ENCODE assay signal across 9 mouse cellular contexts in genomic region chr1:171412446-171412845, GRCm38 (mm10). TPM values are rescaled to one million over a fixed set of nuclear protein-coding genes. Genes with fewer than 3 reads are reported as not detected.
DNase-seq lines count a peak whose midpoint lies in the region; ATAC-seq lines count a peak whose summit lies in the region.
"Had no signal": no experiment of that assay in that cellular context is flagged by ENCODE, and none has a peak within 500 bp of the region (broad histone marks: within the 10 kb centered on the region; RNA-seq: fewer than 3 reads in every experiment).

No protein-coding gene starts in this region.

- H3K27me3 ChIP-seq in erythroblast, embryonic 14.5 days (ENCODE audit: control insufficient read depth) = peaks cover 17% of the 10 kb centered on the region
- H3K27me3 ChIP-seq in heart, embryonic 12.5 days (replicated peaks) = peaks cover 16% of the 10 kb centered on the region; the same call in 1 of the 2 replicates
- no peaks in the 10 kb centered on the region for H3K27me3 ChIP-seq in liver, embryonic 11.5 days (replicated peaks; ENCODE audit: control insufficient read depth, insufficient read depth, low read length)

- H3K27ac ChIP-seq in heart, embryonic 12.5 days (ENCODE audit: poor library complexity, severe bottlenecking) = peak overlapping the region; percentile 85
- H3K27ac ChIP-seq in liver, embryonic 11.5 days (ENCODE audit: low read depth, low read length) = no peak overlapping the region

- DNase-seq in thymus, postnatal 14 days = peak; percentile 25
- no peak for DNase-seq in thymus, postnatal 25 days
- no peak for DNase-seq in liver, embryonic 11.5 days (ENCODE audit: low spot score)
- peak; percentile 65 for DNase-seq in retina, postnatal 1 day
- DNase-seq in cerebellum, adult 8-10 months = no peak

- peaks cover 34% of the 10 kb centered on the region for H3K4me1 ChIP-seq in erythroblast, embryonic 14.5 days (ENCODE audit: control insufficient read depth)
- H3K4me1 ChIP-seq in heart, embryonic 12.5 days (replicated peaks) = peaks cover 17% of the 10 kb centered on the region
- peaks cover 18% of the 10 kb centered on the region for H3K4me1 ChIP-seq in liver, embryonic 11.5 days (replicated peaks; ENCODE audit: control insufficient read depth, insufficient read depth, low read length)

- 58% methylated on average over 3 of the region's 3 CpGs for WGBS in heart, embryonic 12.5 days
- WGBS in liver, embryonic 11.5 days = 56% methylated on average over 3 of the region's 3 CpGs

- H3K36me3 ChIP-seq in erythroblast, embryonic 14.5 days (ENCODE audit: control insufficient read depth) = peaks cover 23% of the 10 kb centered on the region
- peaks cover 26% of the 10 kb centered on the region for H3K36me3 ChIP-seq in heart, embryonic 12.5 days
- peaks cover 16% of the 10 kb centered on the region for H3K36me3 ChIP-seq in liver, embryonic 11.5 days (ENCODE audit: control insufficient read depth, insufficient read depth, low read length)

- peak overlapping the region; percentile 94 for H3K4me3 ChIP-seq in erythroblast, embryonic 14.5 days (replicated peaks)
- H3K4me3 ChIP-seq in heart, embryonic 12.5 days = peak overlapping the region; percentile 83
- H3K4me3 ChIP-seq in liver, embryonic 11.5 days (ENCODE audit: low read depth, low read length) = peak overlapping the region; percentile 97

- H3K9ac ChIP-seq in heart, embryonic 12.5 days = peak overlapping the region; percentile 95
- H3K9ac ChIP-seq in liver, embryonic 11.5 days (ENCODE audit: low read depth, low read length) = peak overlapping the region; percentile 93

- no peaks in the 10 kb centered on the region for H3K9me3 ChIP-seq in erythroblast, embryonic 14.5 days (ENCODE audit: control insufficient read depth, low read length)
- no peaks in the 10 kb centered on the region for H3K9me3 ChIP-seq in heart, embryonic 12.5 days (replicated peaks)
- no peaks in the 10 kb centered on the region for H3K9me3 ChIP-seq in liver, embryonic 11.5 days (ENCODE audit: control insufficient read depth, low read length)

- H3K4me2 ChIP-seq in heart, embryonic 12.5 days = peak overlapping the region; percentile 77
- peak overlapping the region; percentile 69 for H3K4me2 ChIP-seq in liver, embryonic 11.5 days

- ATAC-seq in erythroblast, adult 5-6 weeks (replicated peaks; ENCODE audit: low FRiP score, poor library complexity, severe bottlenecking) = no peak
- no peak for ATAC-seq in heart, embryonic 12.5 days (ENCODE audit: insufficient number of reproducible peaks, low FRiP score)
- ATAC-seq in liver, embryonic 11.5 days (replicated peaks; ENCODE audit: low FRiP score) = no peak
- ATAC-seq: Patski had no signal

RNA-seq across cellular contexts. Expression of gene Usf1, which starts 1.3 kb away (rescaled TPM):
- polyA plus RNA-seq in erythroblast, embryonic 14.5 days (2012) = 1.2 and 3.6 TPM in 2 replicates
- 2.7 and 12.7 TPM in 2 replicates for total RNA-seq in erythroblast, adult 5-6 weeks (2015; ENCODE audit: low replicate concordance)
- total RNA-seq in erythroblast, adult 5-6 weeks (2017; ENCODE audit: low replicate concordance) = 9.1 and 23.1 TPM in 2 replicates
- 62.7 and 65.1 TPM in 2 replicates for polyA plus RNA-seq in heart, embryonic 12.5 days (2016; fragmentation: Nextera tagmentation; extraction: Ambion mirVana)
- 51.0 and 53.2 TPM in 2 replicates for polyA plus RNA-seq in liver, embryonic 11.5 days (2014; fragmentation: Nextera tagmentation; extraction: Ambion mirVana)

RNA-seq across cellular contexts. Expression of gene Tstd1, which starts 6.2 kb away (rescaled TPM):
- polyA plus RNA-seq in erythroblast, embryonic 14.5 days (2012) = not detected in 2 replicates
- total RNA-seq in erythroblast, adult 5-6 weeks (2015; ENCODE audit: low replicate concordance) = not detected in 2 replicates
- not detected in 2 replicates for total RNA-seq in erythroblast, adult 5-6 weeks (2017; ENCODE audit: low replicate concordance)
- polyA plus RNA-seq in heart, embryonic 12.5 days (2016; fragmentation: Nextera tagmentation; extraction: Ambion mirVana) = 1.9 and 3.6 TPM in 2 replicates
- 1.6 and 1.7 TPM in 2 replicates for polyA plus RNA-seq in liver, embryonic 11.5 days (2014; fragmentation: Nextera tagmentation; extraction: Ambion mirVana)

RNA-seq across cellular contexts. Expression of gene Arhgap30, which starts 23.7 kb away (rescaled TPM):
- polyA plus RNA-seq in erythroblast, embryonic 14.5 days (2012) = 0.06 and 0.07 TPM in 2 replicates
- total RNA-seq in erythroblast, adult 5-6 weeks (2015; ENCODE audit: low replicate concordance) = 20.1 and 21.1 TPM in 2 replicates
- 25.9 and 26.9 TPM in 2 replicates for total RNA-seq in erythroblast, adult 5-6 weeks (2017; ENCODE audit: low replicate concordance)
- 0.30 and 0.68 TPM in 2 replicates for polyA plus RNA-seq in heart, embryonic 12.5 days (2016; fragmentation: Nextera tagmentation; extraction: Ambion mirVana)
- 3.5 and 3.8 TPM in 2 replicates for polyA plus RNA-seq in liver, embryonic 11.5 days (2014; fragmentation: Nextera tagmentation; extraction: Ambion mirVana)
- polyA plus RNA-seq: Patski had no signal

RNA-seq across cellular contexts. Expression of gene F11r, which starts 24.9 kb away (rescaled TPM):
- polyA plus RNA-seq in erythroblast, embryonic 14.5 days (2012) = 0.08 TPM in 1 of 2 replicates, not detected in the other
- not detected in 2 replicates for total RNA-seq in erythroblast, adult 5-6 weeks (2015; ENCODE audit: low replicate concordance)
- 0.42 TPM in 1 of 2 replicates, not detected in the other for total RNA-seq in erythroblast, adult 5-6 weeks (2017; ENCODE audit: low replicate concordance)
- 70.7 and 71.0 TPM in 2 replicates for polyA plus RNA-seq in heart, embryonic 12.5 days (2016; fragmentation: Nextera tagmentation; extraction: Ambion mirVana)
- polyA plus RNA-seq in liver, embryonic 11.5 days (2014; fragmentation: Nextera tagmentation; extraction: Ambion mirVana) = 42.0 and 47.8 TPM in 2 replicates

RNA-seq across cellular contexts. Expression of gene Nectin4, which starts 42.5 kb away (rescaled TPM):
- polyA plus RNA-seq in erythroblast, embryonic 14.5 days (2012) = not detected in 2 replicates
- total RNA-seq in erythroblast, adult 5-6 weeks (2015; ENCODE audit: low replicate concordance) = not detected in 2 replicates
- total RNA-seq in erythroblast, adult 5-6 weeks (2017; ENCODE audit: low replicate concordance) = 0.68 TPM in 1 of 2 replicates, not detected in the other
- 0.17 and 0.52 TPM in 2 replicates for polyA plus RNA-seq in heart, embryonic 12.5 days (2016; fragmentation: Nextera tagmentation; extraction: Ambion mirVana)
- 0.25 and 0.53 TPM in 2 replicates for polyA plus RNA-seq in liver, embryonic 11.5 days (2014; fragmentation: Nextera tagmentation; extraction: Ambion mirVana)

Comparison
In these comparisons a context has a peak if more than half of its experiments do, and no peak if none do; other contexts are left out.
1. DNase-seq: peak in thymus, postnatal 14 days (single experiment) and retina, postnatal 1 day (single experiment); none in thymus, postnatal 25 days (single experiment), liver, embryonic 11.5 days (single experiment) and cerebellum, adult 8-10 months (single experiment).
2. RNA of gene Usf1, which starts 1.3 kb away (polyA plus RNA-seq): 62.7 to 65.1 TPM in heart, embryonic 12.5 days and 51.0 to 53.2 TPM in liver, embryonic 11.5 days; 1.2 to 3.6 TPM in erythroblast, embryonic 14.5 days; every median in the first group is over 10 times any median in the second.
3. Peak in every context shown above with its lines, with median percentiles within 50 percentile points of each other: H3K4me3 ChIP-seq.